Mouse (Mus musculus): ENCODE data around the gene Syna. TPM values are rescaled to one million over a fixed set of nuclear protein-coding genes. Genes with fewer than 3 reads are reported as not detected.

Syna gene
- polyA plus RNA-seq, 1 experiment from 2014 or later = 0.86 TPM

GRCm38 (mm10) chr5:134571730-134572507 is 11.9 kb upstream of the Syna start:
- Histone ChIP-seq H3K4me3 (replicated peaks; ENCODE audit: low read length) (peak overlapping the region; percentile 56), H3K9me3 (ENCODE audit: control insufficient read depth, low read length) (no peaks in the 10 kb centered on the region), H3K9ac (replicated peaks; ENCODE audit: low read depth, low read length) (peak overlapping the region; percentile 63), H3K27me3 (replicated peaks; ENCODE audit: control insufficient read depth, insufficient read depth, low read length) (no peaks in the 10 kb centered on the region), H3K4me2 (ENCODE audit: low read length) (peak overlapping the region; percentile 80), H3K27ac (ENCODE audit: low read length) (peak overlapping the region; percentile 76), H3K36me3 (ENCODE audit: control insufficient read depth, insufficient read depth) (no peaks in the 10 kb centered on the region), H3K4me1 (replicated peaks; ENCODE audit: control insufficient read depth, insufficient read depth, low read length) (peaks cover 9% of the 10 kb centered on the region)
- ATAC-seq = peak; percentile 85
- WGBS = 1% methylated on average over 23 of the region's 23 CpGs

- Histone ChIP-seq H3K27me3 (replicated peaks; ENCODE audit: control insufficient read depth, insufficient read depth, low read length) (no peaks in the 10 kb centered on the region), H3K4me1 (replicated peaks; ENCODE audit: control insufficient read depth, insufficient read depth, low read length) (peaks cover 9% of the 10 kb centered on the region), H3K4me2 (ENCODE audit: low read length) (no peak overlapping the region), H3K27ac (ENCODE audit: low read length) (no peak overlapping the region), H3K9ac (replicated peaks; ENCODE audit: low read depth, low read length) (no peak overlapping the region), H3K36me3 (ENCODE audit: control insufficient read depth, insufficient read depth) (no peaks in the 10 kb centered on the region), H3K9me3 (ENCODE audit: control insufficient read depth, low read length) (no peaks in the 10 kb centered on the region), H3K4me3 (replicated peaks; ENCODE audit: low read length) (no peak overlapping the region)
- WGBS = 60% methylated on average over 8 of the region's 8 CpGs
- no peak for ATAC-seq
Measured at GRCm38 (mm10) chr5:134568964-134569491, 9.1 kb upstream of the Syna start.

- WGBS = 64% methylated on average over 3 of the region's 3 CpGs
- no peak for ATAC-seq
Measured at GRCm38 (mm10) chr5:134568030-134568429, 8.1 kb upstream of the Syna start.

DNA sequence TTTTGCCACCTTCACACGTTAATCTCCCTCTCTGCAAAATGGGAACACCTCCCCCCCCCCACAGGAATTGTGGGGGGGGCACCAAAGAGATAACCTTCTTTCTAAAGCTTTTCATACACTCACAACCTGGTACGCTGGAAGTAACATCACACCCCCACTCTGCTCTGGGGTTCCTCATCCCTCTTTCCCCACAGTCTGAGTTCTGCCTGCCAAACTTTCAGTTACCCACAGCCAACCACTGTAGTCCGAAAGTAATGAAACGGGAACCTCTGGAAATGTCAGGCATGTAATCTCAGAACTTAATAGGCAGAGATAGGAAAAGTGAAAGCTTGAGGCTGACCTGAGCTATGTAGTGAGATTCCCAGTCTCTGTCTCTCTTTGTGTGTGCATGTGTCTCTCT is 7.5 kb upstream of the Syna start:
- Histone ChIP-seq H3K9ac (replicated peaks; ENCODE audit: low read depth, low read length) (no peak overlapping the region), H3K27ac (ENCODE audit: low read length) (no peak overlapping the region), H3K4me1 (replicated peaks; ENCODE audit: control insufficient read depth, insufficient read depth, low read length) (peaks cover 12% of the 10 kb centered on the region), H3K36me3 (ENCODE audit: control insufficient read depth, insufficient read depth) (no peaks in the 10 kb centered on the region), H3K4me2 (ENCODE audit: low read length) (no peak overlapping the region), H3K9me3 (ENCODE audit: control insufficient read depth, low read length) (no peaks in the 10 kb centered on the region), H3K4me3 (replicated peaks; ENCODE audit: low read length) (no peak overlapping the region), H3K27me3 (replicated peaks; ENCODE audit: control insufficient read depth, insufficient read depth, low read length) (no peaks in the 10 kb centered on the region)
- 87% methylated on average over 4 of the region's 4 CpGs for WGBS
- ATAC-seq = no peak

More at GRCm38 (mm10) chr5:134568030-134568429, 8.1 kb upstream of the Syna start:
- no peak overlapping the region for H3K9ac ChIP-seq (replicated peaks; ENCODE audit: low read depth, low read length)
- H3K27me3 ChIP-seq (replicated peaks; ENCODE audit: control insufficient read depth, insufficient read depth, low read length) = no peaks in the 10 kb centered on the region
- H3K27ac ChIP-seq (ENCODE audit: low read length) = no peak overlapping the region
- H3K4me3 ChIP-seq (replicated peaks; ENCODE audit: low read length) = no peak overlapping the region
- no peaks in the 10 kb centered on the region for H3K9me3 ChIP-seq (ENCODE audit: control insufficient read depth, low read length)
- no peaks in the 10 kb centered on the region for H3K36me3 ChIP-seq (ENCODE audit: control insufficient read depth, insufficient read depth)
- no peak overlapping the region for H3K4me2 ChIP-seq (ENCODE audit: low read length)
- peaks cover 12% of the 10 kb centered on the region for H3K4me1 ChIP-seq (replicated peaks; ENCODE audit: control insufficient read depth, insufficient read depth, low read length)

- no peak overlapping the region for H3K9ac ChIP-seq (replicated peaks; ENCODE audit: low read depth, low read length)
- H3K4me1 ChIP-seq (replicated peaks; ENCODE audit: control insufficient read depth, insufficient read depth, low read length) = peaks cover 5% of the 10 kb centered on the region; the same call in 1 of the 2 replicates
- no peak overlapping the region for H3K4me3 ChIP-seq (replicated peaks; ENCODE audit: low read length)
- no peak for ATAC-seq
- no peak overlapping the region for H3K27ac ChIP-seq (ENCODE audit: low read length)
- H3K27me3 ChIP-seq (replicated peaks; ENCODE audit: control insufficient read depth, insufficient read depth, low read length) = no peaks in the 10 kb centered on the region
- no peaks in the 10 kb centered on the region for H3K36me3 ChIP-seq (ENCODE audit: control insufficient read depth, insufficient read depth)
- WGBS = 95% methylated on average over 6 of the region's 6 CpGs
- H3K4me2 ChIP-seq (ENCODE audit: low read length) = no peak overlapping the region
- H3K9me3 ChIP-seq (ENCODE audit: control insufficient read depth, low read length) = no peaks in the 10 kb centered on the region
Measured at GRCm38 (mm10) chr5:134565696-134566095, 5.7 kb upstream of the Syna start.

GRCm38 (mm10) chr5:134564272-134564671 is 4.3 kb upstream of the Syna start:
- H3K36me3 ChIP-seq (ENCODE audit: control insufficient read depth, insufficient read depth) = no peaks in the 10 kb centered on the region
- no peak overlapping the region for H3K4me2 ChIP-seq (ENCODE audit: low read length)
- H3K27ac ChIP-seq (ENCODE audit: low read length) = no peak overlapping the region
- 89% methylated on average over 2 of the region's 2 CpGs for WGBS
- no peak overlapping the region for H3K4me3 ChIP-seq (replicated peaks; ENCODE audit: low read length)
- H3K9me3 ChIP-seq (ENCODE audit: control insufficient read depth, low read length) = no peaks in the 10 kb centered on the region
- no peak overlapping the region for H3K9ac ChIP-seq (replicated peaks; ENCODE audit: low read depth, low read length)
- H3K27me3 ChIP-seq (replicated peaks; ENCODE audit: control insufficient read depth, insufficient read depth, low read length) = no peaks in the 10 kb centered on the region
- ATAC-seq = no peak
- H3K4me1 ChIP-seq (replicated peaks; ENCODE audit: control insufficient read depth, insufficient read depth, low read length) = peaks cover 5% of the 10 kb centered on the region; the same call in 1 of the 2 replicates

DNA sequence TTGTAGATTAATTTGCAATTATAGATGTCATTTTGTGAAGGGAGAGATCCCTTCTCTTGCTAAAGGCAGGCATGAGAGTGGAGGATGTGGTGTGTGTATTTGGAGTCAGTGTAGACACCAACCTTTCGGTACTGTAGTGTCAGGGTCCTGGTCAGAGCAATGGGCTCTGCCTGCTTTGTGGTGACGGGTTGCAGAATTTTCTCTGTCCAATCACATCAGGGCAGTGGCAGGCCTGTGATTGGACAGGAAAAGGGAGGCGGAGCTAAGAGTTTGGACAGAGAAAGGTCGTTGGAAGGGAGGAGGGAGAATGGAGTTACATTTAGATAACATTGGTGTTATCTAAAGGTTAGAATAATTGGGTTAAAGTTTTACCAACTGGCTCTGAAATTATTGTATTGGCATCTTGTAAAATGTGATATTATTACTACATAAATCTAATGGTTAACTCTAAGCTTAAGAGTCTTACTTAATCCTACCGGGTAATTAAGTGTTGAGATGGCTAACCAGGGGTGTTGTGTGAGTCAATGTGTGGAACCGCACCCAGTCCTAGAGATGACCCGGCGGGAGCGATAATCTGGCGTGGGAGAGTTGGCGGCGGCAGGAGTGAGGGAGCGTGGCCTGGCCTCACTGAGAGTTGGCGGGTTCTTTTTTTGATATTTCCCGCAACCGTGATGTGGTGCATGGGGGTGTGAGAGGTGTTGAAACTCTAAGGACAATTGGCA is 640 bp upstream of the Syna start:
- no peak overlapping the region for H3K9ac ChIP-seq (replicated peaks; ENCODE audit: low read depth, low read length)
- WGBS = 84% methylated on average over 16 of the region's 16 CpGs
- peaks cover 10% of the 10 kb centered on the region for H3K4me1 ChIP-seq (replicated peaks; ENCODE audit: control insufficient read depth, insufficient read depth, low read length)
- no peak overlapping the region for H3K27ac ChIP-seq (ENCODE audit: low read length)
- no peaks in the 10 kb centered on the region for H3K36me3 ChIP-seq (ENCODE audit: control insufficient read depth, insufficient read depth)
- no peak overlapping the region for H3K4me3 ChIP-seq (replicated peaks; ENCODE audit: low read length)
- no peaks in the 10 kb centered on the region for H3K27me3 ChIP-seq (replicated peaks; ENCODE audit: control insufficient read depth, insufficient read depth, low read length)
- no peak overlapping the region for H3K4me2 ChIP-seq (ENCODE audit: low read length)
- H3K9me3 ChIP-seq (ENCODE audit: control insufficient read depth, low read length) = no peaks in the 10 kb centered on the region
- ATAC-seq = no peak

DNA sequence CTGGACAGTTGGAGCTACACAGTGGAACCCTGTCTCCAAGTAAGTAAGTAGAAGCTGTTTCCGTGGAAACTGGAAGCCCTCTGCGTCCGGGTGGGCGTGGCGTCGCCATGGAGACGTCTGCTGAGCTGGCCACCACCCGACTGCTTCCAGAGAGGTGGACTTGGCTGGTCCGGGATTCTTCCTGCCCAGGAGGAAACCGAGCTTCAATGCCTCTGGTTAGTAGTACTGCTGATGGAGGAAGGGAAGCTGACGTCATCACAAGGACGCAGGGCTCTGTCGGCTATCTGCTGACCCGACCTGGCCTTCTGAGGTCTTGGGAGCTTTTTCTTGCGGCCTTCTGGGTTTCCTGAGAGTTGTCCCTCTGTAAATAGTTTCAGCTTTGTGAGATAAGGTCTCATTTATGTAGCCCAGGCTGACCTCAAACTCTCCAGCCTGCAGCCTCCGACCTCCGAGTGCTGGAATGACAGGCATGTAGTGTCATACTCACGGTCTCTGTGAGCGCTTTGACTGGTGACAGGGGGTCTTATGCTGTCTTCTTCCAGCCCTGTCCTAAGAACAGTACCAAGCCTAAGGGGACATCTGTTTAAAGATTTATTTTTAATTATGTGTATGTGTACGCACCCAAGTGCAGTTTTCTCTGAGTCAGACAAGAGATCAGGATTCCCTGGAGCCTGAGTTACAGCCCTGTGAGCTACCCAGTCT is 4.4 kb downstream of the Syna start:
- ATAC-seq = no peak
- WGBS = 13% methylated on average over 20 of the region's 20 CpGs
- H3K4me1 ChIP-seq (replicated peaks; ENCODE audit: control insufficient read depth, insufficient read depth, low read length) = peaks cover 26% of the 10 kb centered on the region
- H3K9ac ChIP-seq (replicated peaks; ENCODE audit: low read depth, low read length) = no peak overlapping the region
- no peak overlapping the region for H3K27ac ChIP-seq (ENCODE audit: low read length)
- peak overlapping the region; percentile 39 for H3K4me2 ChIP-seq (ENCODE audit: low read length)
- H3K9me3 ChIP-seq (ENCODE audit: control insufficient read depth, low read length) = no peaks in the 10 kb centered on the region
- H3K27me3 ChIP-seq (replicated peaks; ENCODE audit: control insufficient read depth, insufficient read depth, low read length) = no peaks in the 10 kb centered on the region
- no peak overlapping the region for H3K4me3 ChIP-seq (replicated peaks; ENCODE audit: low read length)
- no peaks in the 10 kb centered on the region for H3K36me3 ChIP-seq (ENCODE audit: control insufficient read depth, insufficient read depth)

DNA sequence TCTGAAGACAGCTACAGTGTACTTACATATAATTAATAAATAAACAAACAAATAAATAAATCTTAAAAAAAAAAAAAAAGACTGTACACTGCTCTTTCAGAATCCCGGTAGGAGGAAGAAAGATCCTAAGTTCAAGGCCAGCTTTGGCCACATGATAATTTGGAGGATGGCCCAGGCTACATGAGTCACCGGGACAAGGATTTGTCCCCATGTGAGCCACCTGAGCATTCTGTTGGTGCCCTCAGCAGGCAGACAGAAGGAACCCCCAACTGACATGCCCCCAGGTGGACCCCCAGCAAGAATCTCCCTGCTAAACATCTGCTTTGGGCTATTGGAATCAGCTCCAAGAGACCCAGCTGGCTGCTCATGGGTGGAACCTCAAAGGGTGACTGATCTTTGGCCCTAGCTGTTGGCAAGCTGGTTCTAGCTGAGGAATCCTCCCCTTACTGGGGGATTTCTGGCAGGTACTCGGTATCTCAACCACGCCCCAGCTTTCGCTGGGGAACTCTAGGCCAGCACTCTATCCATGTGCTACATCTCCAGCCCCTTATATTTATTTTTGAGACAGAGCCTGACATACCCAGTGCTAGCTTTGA is 5.9 kb downstream of the Syna start:
- Histone ChIP-seq H3K9me3 (ENCODE audit: control insufficient read depth, low read length) (no peaks in the 10 kb centered on the region), H3K36me3 (ENCODE audit: control insufficient read depth, insufficient read depth) (no peaks in the 10 kb centered on the region), H3K27ac (ENCODE audit: low read length) (no peak overlapping the region), H3K9ac (replicated peaks; ENCODE audit: low read depth, low read length) (no peak overlapping the region), H3K27me3 (replicated peaks; ENCODE audit: control insufficient read depth, insufficient read depth, low read length) (no peaks in the 10 kb centered on the region), H3K4me2 (ENCODE audit: low read length) (no peak overlapping the region), H3K4me3 (replicated peaks; ENCODE audit: low read length) (no peak overlapping the region), H3K4me1 (replicated peaks; ENCODE audit: control insufficient read depth, insufficient read depth, low read length) (peaks cover 40% of the 10 kb centered on the region)
- WGBS = 86% methylated on average over 5 of the region's 5 CpGs
- ATAC-seq = no peak
